Mouse (Mus musculus) ovary, adult 2 months (tissue): ENCODE data around the gene Hmgcll1. TPM values are rescaled to one million over a fixed set of nuclear protein-coding genes. Genes with fewer than 3 reads are reported as not detected.

ENCODE experiments used
- polyA plus RNA-seq: library from polyadenylated mRNA; depleted of rRNA; stranded (reverse); fragments of >200 nt; gene quantifications from 2 replicates; pipeline ENCODE4 v1.2.3, GENCODE M21; 2012; rRNA removed

Gene Hmgcll1
- 0.35 and 0.55 TPM in 2 replicates for polyA plus RNA-seq

DNA sequence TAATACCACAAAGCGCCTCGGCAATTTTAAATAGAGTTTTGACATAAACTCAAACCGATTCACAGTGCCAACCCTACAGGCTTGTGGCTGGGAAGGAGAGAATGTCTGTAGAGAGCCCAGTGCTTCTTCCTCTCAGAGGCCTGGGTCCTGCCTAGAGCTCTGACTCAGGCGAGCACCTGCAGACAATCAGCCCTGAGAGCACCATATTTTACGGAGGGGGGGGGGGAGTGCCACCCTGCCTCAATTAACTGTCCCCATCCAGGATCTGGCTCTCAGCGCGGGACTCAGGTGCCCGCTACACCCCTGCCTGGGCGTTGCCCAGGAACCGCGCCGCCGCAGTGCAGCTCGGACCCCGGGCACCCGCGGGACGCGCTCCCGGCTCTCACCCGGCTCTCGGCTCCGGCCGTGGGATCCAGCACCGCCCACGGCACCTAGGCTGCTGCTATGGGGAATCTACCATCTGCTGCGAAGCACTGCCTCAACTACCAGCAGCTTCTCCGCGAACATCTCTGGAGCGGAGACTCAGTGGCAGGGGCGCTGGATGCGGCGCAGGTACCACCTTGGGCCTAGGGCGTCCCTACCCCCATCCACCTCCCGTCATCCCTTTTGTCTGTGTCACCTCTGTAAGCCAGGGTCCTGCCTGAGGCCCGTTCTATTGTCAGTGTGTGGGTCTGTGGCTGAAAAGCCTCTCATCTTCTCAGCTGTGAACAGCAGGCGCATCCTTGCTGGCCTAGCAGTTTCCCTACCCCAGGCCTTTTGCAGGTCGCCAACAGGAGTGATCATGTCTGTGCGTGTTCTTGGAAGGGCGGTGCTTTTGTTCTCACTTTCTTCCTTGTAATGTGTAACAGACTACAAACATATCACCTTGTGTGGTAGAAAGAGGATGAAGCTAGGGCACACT, at the start of gene Hmgcll1:
Gene Hmgcll1, plus strand, starts transcription at position 225 of the 901 bp plus-strand sequence.

Other genes with a start within 250 kb of the Hmgcll1 start
- 0.17 and 0.24 TPM in 2 replicates for gene Bmp5, start 239.5 kb upstream of the Hmgcll1 start, polyA plus RNA-seq
- not detected in 2 replicates for gene Gfral, start 198.8 kb downstream of the Hmgcll1 start, polyA plus RNA-seq